Mouse (Mus musculus) heart, adult 2 months (tissue): Measurements from ENCODE around the gene Cyp2r1.

Experiments used
- CTCF ChIP-seq: fragments of 200-600 bp; IDR thresholded peaks from 2 replicates; pipeline ENCODE4 v1.8.1; 2022; ENCODE audit warnings: antibody characterized with exemption, mild to moderate bottlenecking, moderate library complexity
- EP300 ChIP-seq: fragments of 200-500 bp; IDR thresholded peaks from 2 replicates; pipeline ENCODE4 v1.6.1; 2011; ENCODE audit warnings: low read depth, low read length, control low read depth; ENCODE audit not compliant: insufficient read depth

- no peak for TF ChIP-seq CTCF
- TF ChIP-seq EP300: no peak
Measured at GRCm38 (mm10) chr7:114526245-114526644, 36.5 kb downstream of the Cyp2r1 start.
